Mouse (Mus musculus): ENCODE results near the gene Dbh.

The Dbh gene

DNA sequence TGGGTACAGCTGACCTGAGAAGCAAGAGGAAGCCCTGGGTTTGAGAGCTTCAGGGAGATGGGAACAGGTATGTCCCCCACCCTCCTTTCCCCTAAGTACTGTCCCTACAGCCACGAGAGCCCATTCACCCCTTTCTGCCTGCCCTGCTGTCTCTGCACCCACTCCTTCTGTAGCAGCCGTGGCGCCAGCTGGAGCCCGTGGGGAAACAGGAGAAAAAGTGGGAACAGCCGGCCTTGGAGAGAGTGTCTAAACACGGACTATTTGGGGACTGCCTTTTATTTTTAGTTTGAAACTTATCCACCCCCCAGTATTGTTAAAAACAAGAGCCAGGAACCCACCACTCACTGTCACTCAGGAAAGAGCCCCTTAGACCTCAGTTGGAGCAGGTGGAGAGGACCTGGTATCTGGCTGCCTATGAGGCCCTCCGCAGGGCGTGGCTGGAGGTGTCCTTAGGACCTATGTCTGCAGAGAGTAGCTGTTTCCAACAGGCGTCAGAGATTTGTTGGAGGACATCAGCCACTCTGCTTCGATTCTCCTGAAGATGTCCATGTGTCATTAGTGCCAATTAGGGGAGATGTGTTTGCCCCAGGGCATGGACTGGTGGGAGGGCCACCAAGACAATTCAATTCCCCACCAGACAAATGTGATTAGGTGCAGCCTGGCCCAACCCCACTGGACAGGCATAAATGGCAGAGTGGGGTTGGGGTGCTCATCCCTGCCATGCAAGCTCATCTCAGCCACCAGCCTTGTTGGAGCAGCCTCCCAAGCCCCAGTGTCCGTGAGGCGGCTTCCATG is at the start of gene Dbh:
TSS of gene Dbh (plus strand) at position 438 of the 795 bp plus-strand sequence.
- DNase-seq = peak; percentile 65

DNA sequence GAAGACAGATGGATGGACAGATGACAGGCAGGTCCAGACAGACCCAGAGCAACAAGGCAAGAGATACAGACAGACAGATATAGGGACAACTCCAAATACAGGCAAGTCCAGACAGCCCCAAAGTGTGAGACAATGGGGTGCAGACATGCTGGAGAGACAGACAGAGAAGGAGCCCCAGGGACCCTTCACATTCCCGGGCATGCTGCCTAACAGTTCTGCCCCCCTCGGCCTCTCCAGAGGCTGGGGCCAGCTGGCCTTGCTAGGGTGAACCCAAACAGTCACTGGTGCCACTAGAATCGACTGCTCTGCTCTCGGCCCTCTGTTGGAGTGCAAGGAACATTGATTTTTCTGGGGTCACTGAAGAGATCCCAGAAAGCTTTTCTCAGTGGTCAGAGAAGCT is 46.6 kb upstream of the Dbh start:
- no peak for DNase-seq

DNA sequence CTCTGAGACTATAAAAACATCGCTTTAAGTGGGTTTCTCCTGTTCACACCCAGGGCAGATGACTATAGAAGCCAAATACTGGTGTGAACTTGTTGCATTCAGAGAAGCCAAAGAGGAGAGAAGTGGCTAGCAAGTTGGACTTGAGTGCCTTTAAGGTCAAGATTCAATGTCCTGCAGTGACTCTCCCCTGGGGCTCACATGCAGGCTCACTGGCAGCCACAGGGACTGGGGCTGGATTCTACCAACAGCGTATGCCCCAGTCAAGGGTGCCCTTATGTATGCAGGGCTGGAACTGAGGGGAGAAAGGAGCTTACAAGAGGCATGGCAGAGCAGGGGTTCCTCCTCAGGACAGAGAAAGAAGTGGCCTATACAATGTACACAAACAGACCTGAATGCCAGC is 45.3 kb upstream of the Dbh start:
- DNase-seq = no peak

DNA sequence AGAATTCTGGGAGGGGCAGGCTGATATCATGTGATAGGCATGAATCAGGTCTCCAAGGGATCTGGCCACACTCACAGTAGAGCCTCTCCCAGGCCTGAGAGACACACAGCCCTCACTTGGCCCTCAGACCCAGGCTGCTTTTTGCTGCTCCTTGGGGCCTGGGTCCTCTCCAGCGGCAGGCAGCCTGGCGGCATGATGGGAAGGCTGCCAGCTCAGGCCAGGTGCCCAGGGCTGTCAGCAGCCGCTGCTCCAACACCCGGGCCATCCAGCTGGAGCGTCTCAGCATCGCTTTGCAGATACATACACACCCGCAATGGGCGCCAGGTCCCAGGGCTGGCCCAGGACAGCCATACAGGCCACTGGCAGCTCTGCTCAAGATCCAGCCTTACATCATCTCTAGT is 44.8 kb upstream of the Dbh start:
- DNase-seq = peak; percentile 56

DNA sequence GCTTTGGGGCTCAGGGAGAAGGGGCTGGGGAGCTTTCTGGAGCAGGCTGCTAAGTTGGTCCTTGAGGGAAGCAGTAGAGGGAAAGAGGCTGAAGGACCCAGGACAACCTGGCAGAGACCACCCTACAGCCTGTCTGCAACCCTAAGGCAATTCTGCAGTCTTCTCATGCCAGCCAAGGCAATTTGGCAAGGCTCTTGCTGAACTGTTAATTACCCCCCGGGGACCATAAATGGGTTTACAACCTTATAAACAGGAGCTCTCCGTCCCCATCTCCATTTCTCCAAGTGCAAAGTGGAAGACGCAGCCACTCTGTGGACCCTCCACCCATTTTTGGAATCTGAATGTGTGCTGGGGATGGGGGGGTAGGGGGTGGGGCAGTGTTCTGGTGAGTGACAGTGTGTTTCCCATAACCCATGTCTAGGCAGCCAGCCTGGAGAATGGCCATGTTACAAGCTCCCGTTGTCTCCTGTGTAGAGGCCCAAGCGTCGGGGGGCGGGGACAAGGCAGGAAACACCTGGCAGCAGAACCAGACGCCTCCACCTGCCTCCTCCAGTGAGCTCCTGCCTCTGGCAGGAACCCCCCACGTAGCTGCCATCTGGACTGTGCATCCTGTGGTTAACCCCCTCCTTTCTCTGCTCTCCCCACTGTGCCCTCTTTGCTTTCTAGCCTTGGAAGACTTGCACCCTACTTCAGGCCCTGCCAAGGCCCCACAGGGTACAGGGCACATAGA is 43.2 kb upstream of the Dbh start:
- no peak for DNase-seq

DNA sequence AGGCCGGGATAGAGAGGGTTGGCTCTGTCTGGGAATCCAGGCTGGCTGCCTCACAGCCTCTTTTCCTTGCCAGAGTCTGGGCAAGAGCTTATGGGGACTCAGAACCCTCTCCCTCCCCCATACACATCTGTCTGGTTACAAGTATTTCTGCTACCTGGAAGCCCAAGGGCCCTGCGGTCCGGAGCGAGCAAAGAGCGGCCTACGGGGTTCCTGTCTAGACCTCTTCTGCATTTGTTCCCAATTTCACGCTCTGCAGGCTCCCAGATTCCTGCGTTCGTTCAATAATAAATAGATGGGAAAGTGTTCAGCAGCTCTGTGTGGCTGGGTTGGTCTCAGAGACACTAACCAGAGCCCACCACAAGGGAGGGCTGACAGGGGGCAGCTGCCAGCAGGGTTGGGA is 42.5 kb upstream of the Dbh start:
- no peak for DNase-seq

DNA sequence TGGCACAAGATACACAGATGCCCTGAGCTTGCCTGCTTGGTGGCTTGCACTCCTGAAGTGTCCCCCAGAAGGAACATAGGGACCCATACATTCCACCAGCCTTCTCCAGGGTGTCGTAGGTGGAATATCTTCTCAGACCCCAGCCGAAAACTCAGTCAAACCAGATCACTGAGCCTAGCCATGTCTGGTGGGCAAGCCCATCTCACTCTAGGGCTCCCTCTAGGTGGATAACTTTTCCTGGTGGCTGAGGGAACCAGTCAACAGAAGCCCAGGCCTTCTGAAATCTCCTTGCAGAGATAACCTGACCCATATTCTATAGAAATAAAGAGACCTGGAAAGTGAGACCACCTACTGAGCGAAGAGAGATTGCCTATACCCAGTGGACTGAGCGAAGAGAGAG is 41.9 kb upstream of the Dbh start:
- no peak for DNase-seq

DNA sequence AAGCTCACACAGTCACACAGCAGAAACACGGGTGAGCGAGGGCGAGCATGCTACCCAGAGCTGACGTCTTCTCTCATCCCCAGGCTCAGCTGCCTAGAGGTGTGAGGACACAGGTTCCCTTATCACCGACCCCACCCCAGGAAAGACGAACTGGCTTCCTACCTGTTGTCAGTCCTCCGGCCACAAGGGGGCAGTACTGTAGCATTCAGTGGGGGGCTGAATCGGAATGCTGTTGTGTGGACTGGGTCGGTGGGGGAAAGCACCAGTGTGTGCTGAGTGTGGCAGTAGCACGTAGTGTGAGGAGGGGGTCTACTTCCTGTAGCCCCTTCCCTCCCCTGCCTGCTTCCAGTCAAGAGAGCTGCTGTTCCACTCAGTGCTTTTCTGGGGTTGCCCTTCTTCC is 39.1 kb upstream of the Dbh start:
- peak; percentile 66 for DNase-seq

DNA sequence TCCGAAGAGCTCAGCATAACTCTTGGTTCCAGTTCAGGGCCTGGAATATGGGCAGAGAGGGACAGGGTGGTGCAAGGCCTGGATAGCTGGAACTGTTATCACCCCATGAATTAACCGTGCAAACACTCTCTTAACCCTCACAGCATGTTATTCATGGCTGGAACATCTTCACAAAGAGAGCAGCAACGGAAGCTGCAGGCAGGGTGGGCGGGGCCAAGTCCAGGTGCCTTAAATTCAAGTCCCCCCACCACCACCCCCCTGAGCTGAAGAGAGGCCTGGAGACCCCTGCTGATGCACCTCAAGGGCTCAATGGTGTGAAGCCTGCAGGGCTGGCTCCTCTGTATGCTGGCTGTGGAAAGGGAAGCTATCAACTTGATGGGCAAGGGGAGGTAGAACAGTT is 38.5 kb upstream of the Dbh start:
- no peak for DNase-seq

DNA sequence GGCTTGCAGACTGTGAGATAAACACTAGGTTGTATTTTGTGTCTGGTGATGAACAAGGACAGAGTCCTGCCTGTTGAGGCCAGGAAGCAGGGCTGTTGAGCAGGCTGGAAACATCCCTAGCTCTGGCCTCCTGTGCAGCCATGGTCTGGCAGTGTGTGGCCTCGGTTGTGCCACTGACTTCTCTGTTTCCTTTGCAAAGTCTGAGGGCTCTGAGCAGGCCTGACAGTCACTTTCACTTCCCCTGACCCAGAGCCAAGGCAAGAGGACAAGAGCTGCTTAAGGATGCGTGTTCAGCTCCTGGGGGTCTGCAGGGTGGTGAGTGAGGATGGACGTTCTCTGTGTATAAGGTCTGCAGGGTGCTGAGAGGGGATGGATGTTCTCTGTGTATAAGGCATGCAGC is 36.0 kb upstream of the Dbh start:
- DNase-seq = no peak

DNA sequence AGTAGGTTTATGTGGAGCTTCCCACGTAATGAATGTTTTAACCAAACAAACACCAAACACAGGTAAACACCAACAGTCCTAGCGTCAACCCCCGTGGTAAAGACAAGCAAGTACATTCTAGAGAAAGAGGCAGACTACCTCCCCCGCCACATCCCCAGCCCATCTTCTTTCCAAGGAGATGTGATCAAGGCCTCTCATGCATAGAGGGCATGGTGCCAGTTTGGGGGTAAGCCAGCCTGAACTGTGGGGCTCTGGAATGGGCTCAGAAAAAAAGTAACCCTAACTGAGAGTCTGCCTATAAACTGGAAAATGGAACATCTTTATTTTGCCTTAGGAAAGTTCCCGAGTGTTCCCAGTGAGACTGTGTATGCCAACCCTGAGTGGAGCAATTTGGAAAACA is 29.1 kb upstream of the Dbh start:
- no peak for DNase-seq

DNA sequence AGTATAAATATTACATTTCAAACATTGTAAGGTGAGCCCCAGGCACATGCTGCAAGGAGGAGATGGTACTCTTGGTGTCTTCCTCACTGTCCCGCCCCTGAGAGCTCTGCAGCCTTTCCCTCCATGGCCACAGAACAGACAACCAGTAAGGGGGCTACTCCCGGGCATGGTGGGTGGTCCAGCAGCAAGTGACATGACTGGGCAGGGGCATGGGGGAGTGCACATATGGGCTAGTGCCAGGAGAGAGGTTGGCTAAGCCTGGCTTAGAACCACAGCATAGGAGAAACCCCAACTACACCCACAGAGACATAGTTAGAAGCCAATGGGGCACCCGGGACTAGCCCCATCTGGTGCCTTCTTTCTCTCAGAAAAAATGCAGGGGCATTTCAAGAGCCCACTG is 28.7 kb upstream of the Dbh start:
- no peak for DNase-seq

DNA sequence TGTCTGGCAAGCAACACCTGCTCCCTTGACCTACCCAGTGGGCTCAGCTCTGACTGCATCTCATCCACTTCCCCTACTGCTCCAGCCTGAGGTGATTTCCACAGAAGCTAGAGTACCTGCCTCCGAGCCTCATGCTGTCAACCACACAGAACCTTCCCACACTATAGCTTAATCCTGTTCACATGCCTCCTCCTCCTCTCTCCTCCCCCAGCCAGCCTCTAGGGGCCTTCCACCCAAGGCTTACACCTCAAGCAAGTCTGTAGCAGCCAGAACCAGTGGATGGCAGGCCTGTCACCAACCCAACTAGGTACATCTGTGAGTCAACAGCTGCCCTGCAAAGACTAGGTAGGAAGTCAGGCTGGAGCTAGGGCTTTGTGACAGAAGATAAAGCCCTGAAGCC is 28.2 kb upstream of the Dbh start:
- DNase-seq = no peak

DNA sequence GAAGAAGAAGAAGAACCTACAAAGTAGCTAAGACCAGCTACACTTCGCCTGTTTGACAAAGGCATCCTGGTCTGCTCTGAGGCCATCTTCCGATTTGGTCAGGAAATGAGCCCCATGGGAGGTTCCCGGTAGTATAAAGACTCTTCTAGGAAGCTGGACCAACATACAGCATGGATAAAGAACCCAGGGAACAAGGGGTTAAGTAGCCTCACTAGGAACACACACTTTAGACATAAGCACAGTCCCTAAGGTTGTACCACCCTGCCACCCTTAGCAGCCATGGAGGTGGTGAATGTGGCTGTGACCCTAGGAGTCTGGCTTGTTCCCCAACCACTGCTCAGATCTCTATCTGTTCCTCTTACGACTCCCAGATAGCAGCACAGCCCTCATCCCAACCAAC is 26.7 kb upstream of the Dbh start:
- no peak for DNase-seq

DNA sequence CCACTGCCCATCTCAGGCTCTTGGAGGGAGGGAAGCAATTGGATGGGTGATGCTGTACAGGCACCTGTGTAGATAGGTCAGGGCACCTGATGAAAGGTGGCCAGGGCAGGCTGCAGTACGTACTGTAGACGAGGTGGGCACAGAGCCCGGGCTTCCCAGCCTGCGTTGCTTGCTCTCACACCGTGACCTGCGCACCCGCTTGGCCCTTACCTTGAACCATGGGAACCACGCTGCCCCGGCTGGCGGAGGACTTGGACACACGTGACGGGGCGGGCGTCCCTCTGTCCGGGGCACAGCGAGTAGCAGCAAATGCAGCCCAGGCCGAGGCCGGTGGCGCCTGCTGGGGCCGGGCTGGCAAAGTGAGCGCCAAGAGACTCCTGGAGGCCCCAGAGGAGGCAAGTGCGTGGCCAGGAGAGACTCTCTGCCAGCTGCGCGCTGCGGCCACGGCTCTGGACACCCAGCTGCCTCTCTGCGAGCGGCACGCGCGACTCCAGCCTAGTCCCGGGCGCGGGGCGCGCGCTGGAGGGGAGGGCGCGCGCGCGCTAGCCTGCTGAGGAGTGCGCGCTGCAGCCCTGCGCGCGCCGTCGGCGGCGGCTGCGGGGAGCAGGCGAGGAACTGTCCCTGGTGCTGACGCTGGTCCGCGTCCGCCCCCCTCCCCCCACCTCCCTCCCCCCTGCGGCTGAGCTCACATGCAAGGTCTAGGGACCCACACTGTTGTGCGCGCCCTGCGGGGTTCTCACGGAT is 22.9 kb upstream of the Dbh start, which contains the start of gene Fam163b:
TSS of gene Fam163b (minus strand) at position 542 of the 744 bp plus-strand sequence.
- DNase-seq = peak; percentile 65

DNA sequence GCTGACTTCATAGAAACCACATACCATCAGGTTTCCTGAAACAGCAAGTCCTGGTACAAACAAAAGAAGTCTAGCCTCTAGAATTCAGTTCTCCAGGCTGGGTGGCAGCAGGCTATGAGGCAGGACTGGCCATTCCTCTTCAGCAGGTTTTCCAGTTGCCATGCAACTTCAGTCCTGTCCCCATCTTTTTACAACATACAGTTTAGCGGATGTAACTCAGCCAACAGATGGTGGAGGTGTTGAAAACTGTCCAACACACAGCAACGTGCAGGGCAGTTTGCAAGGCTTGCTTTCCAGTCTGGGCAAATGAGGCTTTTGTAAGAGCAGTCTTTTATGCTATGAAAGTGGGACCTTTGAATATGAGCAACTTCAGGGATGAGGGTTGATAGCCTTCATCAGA is 20.1 kb upstream of the Dbh start:
- DNase-seq = no peak

DNA sequence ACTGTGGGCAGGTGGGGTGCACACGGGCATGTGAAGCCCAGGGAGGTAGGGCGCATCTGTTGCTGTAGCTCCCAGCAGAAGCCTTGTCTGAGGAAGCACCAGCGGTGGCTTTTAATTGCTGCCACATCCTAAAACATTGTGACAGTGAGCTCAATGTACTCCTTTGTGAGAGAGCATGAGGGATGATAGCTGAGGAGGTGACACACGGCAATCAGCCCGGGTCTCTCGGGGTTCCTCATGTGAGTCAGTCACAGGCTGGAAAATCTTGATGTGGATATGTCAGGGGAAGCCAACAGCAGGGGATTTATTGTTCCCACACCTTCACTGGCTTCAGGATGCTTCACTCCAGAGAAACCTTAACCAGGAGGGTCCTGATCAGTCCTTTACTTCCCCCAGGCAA is 18.2 kb upstream of the Dbh start:
- no peak for DNase-seq

DNA sequence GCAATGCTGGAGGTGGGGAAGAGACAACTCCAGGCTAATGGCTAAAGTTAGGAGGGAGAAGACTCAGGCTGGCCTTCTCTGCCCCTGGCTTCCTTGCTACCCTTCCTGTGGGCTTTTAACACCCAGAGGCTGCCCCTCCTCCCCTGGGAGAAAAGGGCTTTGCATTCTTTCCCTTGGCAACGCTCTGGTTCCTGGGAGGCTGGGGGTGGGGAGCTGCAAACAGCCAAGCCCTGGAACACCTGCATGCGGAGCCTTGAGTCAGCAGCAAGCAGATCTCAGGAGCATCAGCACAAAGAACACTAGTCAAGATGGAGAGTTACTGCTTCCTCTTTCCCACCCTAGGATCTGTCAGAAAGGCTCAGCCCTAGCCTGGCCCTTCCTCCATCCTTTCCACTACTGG is 15.6 kb upstream of the Dbh start:
- no peak for DNase-seq

DNA sequence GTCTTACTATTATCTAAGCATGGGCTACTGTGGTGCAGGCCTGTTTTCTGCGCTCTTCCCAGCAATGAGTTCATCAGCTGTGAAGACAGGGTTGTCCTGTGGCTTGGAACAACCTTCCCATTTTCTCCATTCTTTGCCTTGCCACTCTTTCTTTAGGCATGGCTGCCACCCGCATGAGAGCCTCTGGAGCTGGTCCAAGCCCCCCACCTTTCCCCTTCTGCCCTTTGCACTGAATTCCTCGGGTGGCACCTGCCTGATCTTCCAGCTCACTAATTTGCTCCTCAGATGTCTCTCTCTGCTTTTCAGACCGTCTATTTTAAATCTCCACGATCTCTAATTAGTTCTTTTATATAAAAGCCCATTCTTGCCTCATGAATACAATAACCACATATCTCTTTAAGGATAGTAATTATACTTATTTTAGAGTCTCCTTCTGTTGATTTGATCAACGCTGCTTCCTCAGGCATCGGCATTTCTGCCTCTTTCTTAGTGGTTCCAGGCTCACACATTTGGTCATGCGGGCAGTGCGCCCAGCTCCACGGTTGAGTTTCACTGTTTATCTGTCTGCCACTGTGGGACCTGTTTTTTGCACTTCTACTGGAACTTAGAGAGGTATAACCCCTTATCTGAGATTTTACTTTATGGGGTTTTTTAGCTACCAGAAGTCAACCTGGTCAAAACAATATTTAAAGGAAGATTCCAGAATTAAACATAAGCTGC is 10.4 kb upstream of the Dbh start:
- DNase-seq = peak; percentile 30

DNA sequence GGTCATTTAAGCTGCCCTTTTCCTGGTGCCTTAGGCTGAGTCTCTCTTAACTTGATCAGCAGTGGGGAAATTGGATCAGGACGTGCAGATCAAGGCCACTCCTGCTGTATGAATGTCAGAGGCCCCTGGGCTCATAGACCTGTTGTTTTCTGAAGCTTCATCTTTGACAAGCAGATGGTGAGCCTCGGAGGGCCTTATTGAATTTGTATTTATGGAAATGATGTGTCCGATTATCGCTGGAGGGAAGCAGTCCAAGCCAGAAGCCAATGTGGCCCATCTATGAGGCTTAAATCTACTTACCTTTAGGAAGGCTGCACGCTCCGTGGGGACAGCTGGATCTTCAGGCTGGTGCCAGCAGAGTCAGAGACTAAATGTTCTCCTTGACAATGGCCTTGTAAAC is 8.4 kb upstream of the Dbh start:
- DNase-seq = no peak

DNA sequence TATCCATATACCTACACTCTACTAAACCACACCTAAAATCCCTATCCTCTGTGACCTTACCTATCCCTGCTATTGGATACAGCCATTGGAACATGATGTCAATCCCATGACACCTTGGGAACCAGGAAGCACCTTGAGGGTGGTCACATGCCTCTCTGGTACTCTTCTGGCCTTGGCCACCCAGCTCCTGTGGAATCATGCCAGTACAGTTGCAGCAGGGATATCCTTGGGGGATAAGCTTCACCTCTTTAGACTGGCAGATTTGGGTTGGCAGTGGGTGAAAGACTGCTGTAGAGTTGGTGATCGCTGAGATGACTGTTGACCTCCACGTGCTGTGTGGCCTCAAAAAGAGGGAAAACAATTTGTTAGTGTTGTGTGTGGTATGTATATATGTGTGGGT is 3.5 kb upstream of the Dbh start:
- no peak for DNase-seq

DNA sequence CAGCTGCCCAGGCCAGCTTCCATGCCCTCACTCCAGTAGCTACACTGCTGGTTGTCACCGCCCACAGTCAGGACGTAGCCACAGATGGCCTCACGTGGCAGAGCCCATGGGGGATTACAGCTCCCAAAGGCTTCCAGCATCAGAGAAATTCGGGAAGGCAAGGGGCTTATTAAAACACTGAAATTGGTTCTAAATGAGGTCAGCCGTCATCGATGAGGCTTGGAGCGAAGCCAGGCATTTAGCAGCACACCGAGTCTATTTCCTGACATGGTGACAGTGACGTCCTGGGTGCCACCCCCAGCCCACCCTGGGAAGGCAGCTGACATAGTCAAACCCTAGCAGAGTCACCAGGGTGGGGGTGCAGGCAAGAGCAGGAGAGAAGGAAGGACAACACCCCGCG is 2.4 kb upstream of the Dbh start:
- no peak for DNase-seq

DNA sequence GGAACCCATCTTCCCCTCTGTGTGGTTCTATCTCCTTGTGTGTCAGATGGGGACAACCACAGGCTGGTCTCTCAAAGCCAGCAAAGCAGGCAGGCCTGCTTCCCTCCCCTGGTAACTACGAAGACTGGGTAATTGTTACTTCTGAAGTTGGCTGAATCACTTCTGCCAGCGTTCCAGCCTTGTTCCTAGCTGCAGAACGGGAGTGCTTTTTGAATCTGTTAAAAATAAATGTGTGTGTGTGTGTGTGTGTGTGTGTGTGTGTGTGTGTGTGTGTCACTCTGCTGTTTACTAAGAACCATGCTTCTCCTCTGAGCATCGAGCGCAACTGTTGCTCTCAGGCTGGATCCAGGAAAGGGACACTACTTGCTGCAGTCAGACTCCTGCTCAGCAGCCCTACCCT is 1.2 kb upstream of the Dbh start:
- DNase-seq = peak; percentile 45

Measured in right cerebral cortex, postnatal 4 days (tissue).